Mouse (Mus musculus) central nervous system, embryonic 11.5 days (tissue): ENCODE measurements around the gene Depp1. TPM values are rescaled to one million over a fixed set of nuclear protein-coding genes. Genes with fewer than 3 reads are reported as not detected.

ENCODE experiments used
- polyA plus RNA-seq: library from polyadenylated mRNA; depleted of rRNA; stranded (reverse); fragments of >200 nt; gene quantifications from 2 replicates; pipeline ENCODE4 v1.2.3, GENCODE M21; 2012; rRNA removed

The Depp1 gene
- polyA plus RNA-seq = 2.6 and 6.3 TPM in 2 replicates

GRCm38 (mm10) chr6:116650406-116650805 lies at the start of gene Depp1:
Gene Depp1, plus strand, starts transcription at chr6:116650609.

GRCm38 (mm10) chr6:116628539-116629171 lies 21.8 kb upstream of the Depp1 start, which contains the start of gene Zfp422:
Gene Zfp422, minus strand, starts transcription at chr6:116628999.

DNA sequence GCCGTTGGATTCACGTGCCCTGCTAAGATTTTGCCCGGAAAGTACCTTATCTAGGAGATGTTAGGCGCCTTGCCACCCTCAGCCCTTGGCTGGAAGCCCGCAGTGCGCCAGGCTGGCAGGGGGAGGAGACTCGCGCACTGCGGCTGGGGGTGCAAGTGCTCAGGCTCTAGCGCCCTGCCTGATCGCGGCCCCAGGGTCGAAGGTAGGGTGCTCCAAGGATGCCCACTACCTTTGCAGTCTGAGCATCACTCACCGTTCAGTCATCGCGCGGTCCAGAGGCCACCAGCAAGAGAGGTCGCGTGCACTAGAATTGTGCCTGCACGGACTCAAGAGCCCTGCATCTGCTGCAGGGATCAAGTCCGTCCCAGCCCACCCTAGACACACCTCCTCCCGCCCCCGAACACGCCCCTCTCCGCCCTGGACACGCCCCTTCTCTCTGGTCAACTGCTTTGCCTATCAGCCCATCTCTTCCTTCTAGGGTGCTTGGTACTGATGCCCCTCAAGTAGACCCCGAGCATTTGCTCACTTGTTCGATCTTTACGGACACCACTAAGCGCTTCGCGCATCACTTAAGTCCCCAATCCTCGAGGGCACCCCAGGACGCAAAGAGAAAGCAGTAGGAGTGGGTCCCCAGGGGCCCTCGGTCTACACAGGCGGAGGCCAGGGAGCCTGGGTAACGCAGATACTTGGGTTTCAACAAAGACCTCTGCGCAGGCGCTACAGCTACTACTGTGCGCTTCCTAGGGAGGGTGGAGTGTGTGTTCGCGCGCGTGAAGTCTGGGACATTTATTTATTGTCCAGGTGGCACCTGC lies 23.3 kb downstream of the Depp1 start, which contains the start of gene Rassf4:
Gene Rassf4 (minus strand): TSS at position 482 of the 812 bp plus-strand sequence.

Other genes with a start within 250 kb of the Depp1 start
- gene Alox5, start 189.4 kb upstream of the Depp1 start, polyA plus RNA-seq = 0.59 and 0.62 TPM in 2 replicates
- not detected in 2 replicates for gene Olfr211, start 161.5 kb upstream of the Depp1 start, polyA plus RNA-seq
- gene Olfr212, start 144.1 kb upstream of the Depp1 start, polyA plus RNA-seq = not detected in 2 replicates
- not detected in 2 replicates for gene Olfr213, start 112.2 kb upstream of the Depp1 start, polyA plus RNA-seq
- 0.09 and 0.31 TPM in 2 replicates for gene Gm5580, start 99.5 kb upstream of the Depp1 start, polyA plus RNA-seq
- not detected in 2 replicates for gene Olfr214, start 96.4 kb upstream of the Depp1 start, polyA plus RNA-seq
- gene Olfr215, start 66.4 kb upstream of the Depp1 start, polyA plus RNA-seq = not detected in 2 replicates
- gene Zfp422, start 21.6 kb upstream of the Depp1 start, polyA plus RNA-seq = 153 and 167 TPM in 2 replicates
- gene Rassf4, start 23.3 kb downstream of the Depp1 start, polyA plus RNA-seq = 13.6 and 13.8 TPM in 2 replicates
- 0.01 and 0.04 TPM in 2 replicates for gene Tmem72, start 66.3 kb downstream of the Depp1 start, polyA plus RNA-seq